Mouse (Mus musculus): ENCODE results near the gene Rev3l. TPM values are rescaled to one million over a fixed set of nuclear protein-coding genes. Genes with fewer than 3 reads are reported as not detected.

Rev3l gene
- total and polyA plus RNA-seq, 3 experiments, result 6.9 to 71.5 (median 12.4) TPM

DNA sequence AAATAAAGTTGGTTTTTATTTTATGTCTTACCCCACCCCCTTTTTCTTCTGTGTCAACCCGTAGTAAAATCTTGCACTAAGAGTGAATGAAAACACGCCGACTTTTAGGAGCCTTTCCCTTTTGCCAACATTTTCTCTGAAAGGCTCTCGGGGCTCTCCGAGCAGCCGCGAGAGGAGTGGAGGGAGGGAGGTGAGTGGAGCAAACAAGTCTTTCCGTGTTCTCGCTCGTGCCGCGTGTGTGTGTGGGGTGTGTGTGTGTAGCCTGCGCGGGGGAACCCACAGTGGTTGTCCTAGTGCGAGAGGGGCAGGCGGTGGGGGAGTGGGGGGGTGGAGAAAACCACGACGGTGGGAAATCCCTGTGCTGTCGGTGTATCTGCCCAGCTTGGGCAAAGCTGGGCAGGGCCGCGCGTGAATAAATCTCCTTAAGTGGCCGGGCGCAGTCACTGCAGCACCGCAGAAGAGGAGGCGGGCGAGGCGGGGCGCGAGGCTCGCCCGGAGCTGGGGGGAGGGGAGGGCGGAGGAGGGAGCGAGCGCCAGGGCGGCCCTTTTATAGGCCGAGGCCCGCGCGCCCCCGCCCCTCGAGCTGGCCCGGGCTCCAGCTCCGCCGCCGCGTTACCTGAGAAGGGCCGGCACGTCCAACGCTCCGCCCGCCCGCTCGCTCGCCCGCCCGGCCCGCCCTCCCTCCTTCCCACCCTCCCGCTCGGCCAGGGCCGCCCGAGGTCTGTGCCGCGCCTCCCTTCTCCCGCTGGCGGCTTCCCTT lies 762 bp upstream of the Rev3l start (continued):
- TF ChIP-seq BHLHE40 (IDR thresholded peaks at IDR 0.05; ENCODE audit: borderline replicate concordance, low read depth, low read length) (no peak), MEF2A (IDR thresholded peaks at IDR 0.05; ENCODE audit: extremely low read depth, insufficient replicate concordance, low read depth, low read length, poor library complexity, severe bottlenecking) (no peak), ZC3H11A (IDR thresholded peaks at IDR 0.05; ENCODE audit: low read depth, low read length) (no peak)

DNA sequence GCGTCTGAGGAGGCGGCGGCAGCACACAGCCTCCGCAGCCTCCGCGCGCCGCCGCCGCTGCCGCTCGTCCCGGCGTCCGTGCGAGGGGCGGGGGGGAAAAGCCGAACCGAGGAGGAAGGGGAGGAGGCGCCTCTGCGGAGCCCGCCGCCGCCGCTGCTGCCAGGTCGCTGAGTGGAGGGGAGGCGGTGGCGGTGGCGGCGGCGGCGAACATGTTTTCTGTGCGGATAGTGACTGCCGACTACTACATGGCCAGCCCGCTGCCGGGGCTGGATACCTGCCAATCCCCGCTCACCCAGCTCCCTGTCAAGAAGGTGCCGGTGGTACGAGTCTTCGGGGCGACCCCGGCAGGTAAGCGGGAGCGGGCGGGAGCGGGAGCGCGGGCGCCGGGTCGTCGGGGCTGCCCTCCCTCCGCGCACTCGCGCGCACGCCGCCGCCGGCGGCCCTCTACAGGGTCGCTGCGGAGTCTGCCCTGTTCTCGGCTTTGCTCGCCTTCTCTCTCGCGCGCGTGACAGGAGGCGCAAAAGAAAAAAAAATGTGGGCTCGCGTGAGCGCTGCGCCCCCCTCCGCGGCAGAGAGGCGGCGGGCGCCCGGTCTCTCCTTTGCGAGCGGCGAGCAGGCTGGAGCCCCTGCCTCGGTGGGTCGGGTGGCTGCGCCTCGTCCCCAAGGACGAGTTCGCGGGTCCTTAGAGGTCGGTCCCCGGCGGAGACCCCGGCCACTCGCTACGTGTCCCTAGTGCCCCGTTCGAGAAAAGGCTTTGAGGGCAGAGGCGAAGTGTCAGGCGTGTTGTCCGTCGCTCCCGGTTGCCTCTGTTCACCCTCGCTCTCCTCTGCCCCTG lies 565 bp downstream of the Rev3l start:
- Histone ChIP-seq H3K4me3 (ENCODE audit: control insufficient read depth in 1 of 2, insufficient read depth in 1 of 2, low read depth in 2 of 2, low read length in 2 of 2) (peak overlapping the region; percentile 74 to 89), H3K27ac (ENCODE audit: control insufficient read depth, low read depth, low read length) (peak overlapping the region; percentile 87), H3K9me3 (replicated peaks; ENCODE audit: insufficient read depth, low read length) (no peaks in the 10 kb centered on the region), H3K36me3 (ENCODE audit: control insufficient read depth in 1 of 2, insufficient read depth in 2 of 2, low read length in 2 of 2) (peaks cover 0 to 15% of the 10 kb centered on the region in 2 experiments; a peak in 2 of 4 replicates), H3K4me1 (ENCODE audit: control insufficient read depth in 1 of 2, insufficient read depth in 2 of 2, low read length in 2 of 2) (peaks cover 0 to 5% of the 10 kb centered on the region in 2 experiments; a peak in 2 of 4 replicates), H3K27me3 (ENCODE audit: control insufficient read depth in 1 of 2, insufficient read depth in 2 of 2, low read length in 2 of 2) (no peaks in the 10 kb centered on the region), H3K79me2 (ENCODE audit: control insufficient read depth, insufficient read depth, low read length, poor library complexity) (peaks cover 39% of the 10 kb centered on the region), H3K9ac (ENCODE audit: control insufficient read depth, low read depth, low read length, poor library complexity, severe bottlenecking) (peak overlapping the region; percentile 97)
- DNase-seq (ENCODE audit: low read depth, low spot score), result peak; percentile 84
- TF ChIP-seq USF2 (IDR thresholded peaks at IDR 0.05; ENCODE audit: borderline replicate concordance in 1 of 2, insufficient read depth in 1 of 2, low read depth in 1 of 2, low read length in 2 of 2) (no peak), GABPA (IDR thresholded peaks at IDR 0.05; ENCODE audit: low read depth, low read length) (no peak), MAFK (IDR thresholded peaks at IDR 0.05; ENCODE audit: borderline replicate concordance, low read depth, low read length) (no peak), POLR2A (IDR thresholded peaks at IDR 0.05; ENCODE audit: control insufficient read depth in 1 of 2, insufficient read depth in 1 of 2, low read depth in 1 of 2, low read length in 2 of 2, poor library complexity in 1 of 2) (peak in 1 of 2 experiments; percentile 57; a peak in 3 of 4 replicates), POLR2AphosphoS5 (IDR thresholded peaks at IDR 0.05; ENCODE audit: borderline replicate concordance, low read depth, low read length) (no peak), ELF1 (IDR thresholded peaks at IDR 0.05; ENCODE audit: low read depth, low read length) (no peak), SIN3A (IDR thresholded peaks at IDR 0.05; ENCODE audit: low read length) (no peak), CHD2 (IDR thresholded peaks at IDR 0.05; ENCODE audit: low read length) (no peak), ZNF384 (IDR thresholded peaks at IDR 0.05; ENCODE audit: low read depth, low read length) (peak; percentile 57), ZC3H11A (IDR thresholded peaks at IDR 0.05; ENCODE audit: low read depth, low read length) (no peak), MYC (IDR thresholded peaks at IDR 0.05; ENCODE audit: low read depth, low read length) (no peak), BHLHE40 (IDR thresholded peaks at IDR 0.05; ENCODE audit: borderline replicate concordance, low read depth, low read length) (peak; percentile 32; the same call in 1 of the 2 replicates)

DNA sequence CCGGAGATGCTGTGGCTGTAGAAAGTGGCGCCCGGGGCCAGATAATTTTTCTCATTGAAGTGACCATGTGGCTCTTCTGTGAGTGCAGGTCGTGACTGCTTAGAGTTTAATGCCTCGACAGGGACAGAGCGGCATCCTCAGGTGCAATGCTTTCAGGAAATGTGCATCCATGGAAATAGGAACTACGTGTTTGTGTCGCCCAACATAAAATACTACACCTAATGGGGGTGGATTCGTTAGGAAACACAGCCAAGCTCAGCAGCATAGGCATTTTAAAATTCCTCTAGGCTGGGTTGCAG lies 1.1 kb downstream of the Rev3l start:
- Histone ChIP-seq H3K79me2 (ENCODE audit: control insufficient read depth, insufficient read depth, low read length, poor library complexity) (peaks cover 42% of the 10 kb centered on the region), H3K27me3 (ENCODE audit: control insufficient read depth in 1 of 2, insufficient read depth in 2 of 2, low read length in 2 of 2) (no peaks in the 10 kb centered on the region), H3K4me1 (ENCODE audit: control insufficient read depth in 1 of 2, insufficient read depth in 2 of 2, low read length in 2 of 2) (peaks cover 0 to 5% of the 10 kb centered on the region in 2 experiments; a peak in 2 of 4 replicates), H3K9me3 (replicated peaks; ENCODE audit: insufficient read depth, low read length) (no peaks in the 10 kb centered on the region), H3K36me3 (ENCODE audit: control insufficient read depth in 1 of 2, insufficient read depth in 2 of 2, low read length in 2 of 2) (peaks cover 0 to 15% of the 10 kb centered on the region in 2 experiments; a peak in 2 of 4 replicates), H3K4me3 (ENCODE audit: control insufficient read depth in 1 of 2, insufficient read depth in 1 of 2, low read depth in 2 of 2, low read length in 2 of 2) (peak overlapping the region; percentile 74 to 89), H3K9ac (ENCODE audit: control insufficient read depth, low read depth, low read length, poor library complexity, severe bottlenecking) (peak overlapping the region; percentile 97), H3K27ac (ENCODE audit: control insufficient read depth, low read depth, low read length) (peak overlapping the region; percentile 87)
- peak; percentile 73 for DNase-seq (ENCODE audit: low read depth, low spot score)
- TF ChIP-seq CHD2 (IDR thresholded peaks at IDR 0.05; ENCODE audit: low read length) (no peak), POLR2A (IDR thresholded peaks at IDR 0.05; ENCODE audit: control insufficient read depth in 1 of 2, insufficient read depth in 1 of 2, low read depth in 1 of 2, low read length in 2 of 2, poor library complexity in 1 of 2) (no peak), HCFC1 (IDR thresholded peaks at IDR 0.05; ENCODE audit: low read depth, low read length) (peak; percentile 42; the same call in 1 of the 2 replicates), TCF12 (IDR thresholded peaks at IDR 0.05; ENCODE audit: low read depth, low read length) (no peak), GATA1 (IDR thresholded peaks at IDR 0.05; ENCODE audit: low read depth, low read length) (no peak), ZKSCAN1 (IDR thresholded peaks at IDR 0.05; ENCODE audit: low read depth, low read length) (no peak), MAX (IDR thresholded peaks at IDR 0.05; ENCODE audit: low read length) (peak; percentile 57), USF1 (IDR thresholded peaks at IDR 0.05; ENCODE audit: low read depth, low read length) (no peak), SIN3A (IDR thresholded peaks at IDR 0.05; ENCODE audit: low read length) (peak; percentile 78), KAT2A (conservative IDR thresholded peaks at IDR 0.05; ENCODE audit: low read depth, low read length) (no peak), ETS1 (IDR thresholded peaks at IDR 0.05; ENCODE audit: low read depth, low read length) (no peak), E2F4 (IDR thresholded peaks at IDR 0.05; ENCODE audit: borderline replicate concordance, low read depth, low read length) (no peak), JUND (IDR thresholded peaks at IDR 0.05; ENCODE audit: low read depth, low read length) (no peak), MAFK (IDR thresholded peaks at IDR 0.05; ENCODE audit: borderline replicate concordance, low read depth, low read length) (no peak), ZMIZ1 (IDR thresholded peaks at IDR 0.05; ENCODE audit: low read depth, low read length) (no peak)

All from MEL (cell line).